Mouse (Mus musculus) neural tube, embryonic 11.5 days (tissue): ENCODE data around the gene 2310034C09Rik. TPM values are rescaled to one million over a fixed set of nuclear protein-coding genes. Genes with fewer than 3 reads are reported as not detected.
"Not testable (repeated sequence)": the region's sequence is repeated elsewhere in the genome, so short reads cannot be mapped to it uniquely, and the experiment has no call there.

Experiments used
- ATAC-seq: fragments of 200-750 bp; cut with Nextera tagmentation; 2 replicates; pipeline ENCODE4 v1.8.0; 2017; ENCODE audit warnings: moderate number of reproducible peaks, mild to moderate bottlenecking, moderate TSS enrichment, moderate library complexity; ENCODE audit not compliant: insufficient read depth, low FRiP score, low TSS enrichment
- DNase-seq: peaks from one replicate; pipeline ENCODE4 v3.0.0-alpha.2; 2015; ENCODE audit warnings: low spot score
- H3K27ac ChIP-seq: fragments of 300-500 bp; sonication (generic); 2 replicates; pipeline ENCODE4 v1.5.1; 2014; ENCODE audit warnings: low read depth, mild to moderate bottlenecking, low read length
- H3K27me3 ChIP-seq: fragments of 300-500 bp; sonication (generic); 2 replicates; pipeline ENCODE4 v1.6.1; 2014; ENCODE audit warnings: mild to moderate bottlenecking, low read length, mixed read lengths; ENCODE audit not compliant: control insufficient read depth, insufficient read depth
- H3K36me3 ChIP-seq: fragments of 300-500 bp; sonication (generic); 2 replicates; pipeline ENCODE4 v1.6.1; 2014; ENCODE audit warnings: mild to moderate bottlenecking, low read length, moderate library complexity, mixed read lengths; ENCODE audit not compliant: control insufficient read depth, insufficient read depth
- H3K4me1 ChIP-seq: fragments of 300-500 bp; sonication (generic); 2 replicates; pipeline ENCODE4 v1.6.1; 2014; ENCODE audit warnings: low read length, mixed read lengths; ENCODE audit not compliant: control insufficient read depth, insufficient read depth
- H3K4me2 ChIP-seq: fragments of 300-500 bp; sonication (generic); 2 replicates; pipeline ENCODE4 v1.6.1; 2014; ENCODE audit warnings: low read depth, mild to moderate bottlenecking, moderate library complexity
- H3K4me3 ChIP-seq: fragments of 300-500 bp; sonication (generic); 2 replicates; pipeline ENCODE4 v1.5.1; 2014; ENCODE audit warnings: low read depth, low read length
- H3K9ac ChIP-seq: fragments of 300-500 bp; sonication (generic); 2 replicates; pipeline ENCODE4 v1.6.1; 2014; ENCODE audit warnings: mild to moderate bottlenecking, low read length
- H3K9me3 ChIP-seq: fragments of 300-500 bp; sonication (generic); 2 replicates; pipeline ENCODE4 v1.6.1; 2016; ENCODE audit warnings: low read length; ENCODE audit not compliant: control insufficient read depth
- WGBS: fragments of 180-500 bp; shearing (Covaris S2); extraction: QIAGEN DNeasy Blood & Tissue Kit; methylation state at CpG from one replicate; pipeline ENCODE4 v1.1.7; 2014; 5-methylcytosine and 5-hydroxymethylcytosine counted together
- polyA plus RNA-seq: library from polyadenylated mRNA; unstranded; fragments of >200 nt; fragmentation: Nextera tagmentation; extraction: Ambion mirVana; gene quantifications from 2 replicates; pipeline ENCODE4 v1.2.1, GENCODE M21; 2014

2310034C09Rik gene
- polyA plus RNA-seq, result not detected in 2 replicates

DNA sequence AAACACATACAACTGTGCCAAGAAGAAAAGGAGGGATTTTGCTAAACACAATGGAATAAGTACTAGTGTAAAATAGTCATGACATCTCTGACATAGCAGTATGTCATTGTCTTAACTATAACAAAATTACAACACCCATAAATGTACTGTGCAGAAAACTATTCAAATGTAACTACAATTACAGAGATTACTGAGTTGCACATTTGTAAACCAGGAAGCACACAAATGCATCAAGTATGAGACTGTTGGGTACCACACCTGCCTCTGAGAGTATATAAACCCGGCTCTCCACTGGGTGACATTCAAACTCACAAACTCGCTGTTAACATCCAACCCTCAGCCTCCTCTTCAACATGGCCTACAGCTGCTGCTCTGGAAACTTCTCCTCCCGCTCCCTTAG, at the start of gene 2310034C09Rik:
2310034C09Rik (plus strand) TSS at position 301 of the 400 bp plus-strand sequence.
- H3K27me3 ChIP-seq, H3K36me3 ChIP-seq, H3K4me3 ChIP-seq, DNase-seq, ATAC-seq, H3K9ac ChIP-seq, H3K4me2 ChIP-seq, H3K9me3 ChIP-seq, H3K27ac ChIP-seq, H3K4me1 ChIP-seq: not testable (repeated sequence)
- 82% methylated on average over 3 of the region's 3 CpGs for WGBS

GRCm38 (mm10) chr16:88710757-88711156, 47.9 kb upstream of the 2310034C09Rik start:
- no peak for DNase-seq
- no peaks in the 10 kb centered on the region for H3K4me1 ChIP-seq
- H3K36me3 ChIP-seq, result no peaks in the 10 kb centered on the region
- ATAC-seq, result no peak
- H3K27ac ChIP-seq, result no peak overlapping the region
- no peaks in the 10 kb centered on the region for H3K9me3 ChIP-seq
- no peak overlapping the region for H3K4me2 ChIP-seq
- 85% methylated on average over 4 of the region's 4 CpGs for WGBS
- no peak overlapping the region for H3K9ac ChIP-seq
- H3K4me3 ChIP-seq, result no peak overlapping the region
- H3K27me3 ChIP-seq, result no peaks in the 10 kb centered on the region

DNA sequence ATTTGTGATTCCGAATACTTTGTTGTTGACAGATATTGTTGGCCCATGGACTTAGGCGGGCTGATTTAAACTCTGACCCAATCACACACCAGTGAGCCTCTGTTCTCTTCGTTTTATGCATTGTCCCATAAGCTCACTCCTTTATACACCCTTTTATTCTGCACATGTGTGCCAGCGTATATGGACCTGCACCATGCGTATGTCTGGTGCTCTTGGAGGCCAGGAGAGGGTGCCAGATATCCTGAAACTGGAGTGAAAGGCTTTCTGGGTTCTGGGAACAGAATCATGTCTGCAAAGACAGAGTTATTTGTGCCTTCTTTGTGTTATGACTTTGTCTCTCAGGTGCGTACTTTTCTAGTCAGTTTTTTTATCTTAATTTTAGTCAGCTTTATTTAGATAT, 47.4 kb upstream of the 2310034C09Rik start:
- no peaks in the 10 kb centered on the region for H3K27me3 ChIP-seq
- H3K9ac ChIP-seq, result no peak overlapping the region
- H3K9me3 ChIP-seq, result no peaks in the 10 kb centered on the region
- no peaks in the 10 kb centered on the region for H3K36me3 ChIP-seq
- DNase-seq (no peak), ATAC-seq (no peak)
- H3K4me2 ChIP-seq, result no peak overlapping the region
- 91% methylated on average over 6 of the region's 6 CpGs for WGBS
- H3K4me3 ChIP-seq, result no peak overlapping the region
- H3K4me1 ChIP-seq, result no peaks in the 10 kb centered on the region
- no peak overlapping the region for H3K27ac ChIP-seq

DNA sequence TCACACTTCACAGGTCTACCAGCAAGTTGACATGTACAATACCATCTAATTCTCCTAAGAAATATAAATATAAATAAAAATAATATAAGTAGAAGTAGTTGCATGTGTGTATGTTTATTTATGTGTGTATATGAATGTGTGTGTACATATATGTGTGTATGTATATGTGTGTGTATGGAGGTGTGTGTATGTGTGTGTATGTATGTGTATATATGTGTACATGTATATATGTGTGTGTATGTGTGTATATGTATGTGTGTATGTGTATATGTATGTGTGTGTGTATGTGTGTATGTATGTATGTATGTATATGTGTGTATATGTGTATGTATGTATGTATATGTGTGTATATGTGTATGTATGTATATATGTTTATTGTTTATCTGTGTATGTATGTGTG, 42.1 kb upstream of the 2310034C09Rik start:
- Histone ChIP-seq H3K4me3 (no peak overlapping the region), H3K4me1 (no peaks in the 10 kb centered on the region), H3K9me3 (no peaks in the 10 kb centered on the region), H3K36me3 (no peaks in the 10 kb centered on the region), H3K27me3 (no peaks in the 10 kb centered on the region), H3K27ac (no peak overlapping the region), H3K4me2 (no peak overlapping the region), H3K9ac (no peak overlapping the region)
- ATAC-seq (no peak), DNase-seq (no peak)

- Histone ChIP-seq H3K36me3 (no peaks in the 10 kb centered on the region), H3K4me3 (no peak overlapping the region), H3K9me3 (no peaks in the 10 kb centered on the region), H3K27me3 (no peaks in the 10 kb centered on the region), H3K4me1 (no peaks in the 10 kb centered on the region), H3K4me2 (no peak overlapping the region), H3K27ac (no peak overlapping the region), H3K9ac (no peak overlapping the region)
- WGBS, result 26% methylated on average over 1 of the region's 1 CpGs
- ATAC-seq (no peak), DNase-seq (no peak)
These were observed 38.6 kb upstream of the 2310034C09Rik start for GRCm38 (mm10) chr16:88720031-88720430.

- no peaks in the 10 kb centered on the region for H3K9me3 ChIP-seq
- WGBS, result 90% methylated on average over 4 of the region's 4 CpGs
- H3K36me3 ChIP-seq, result no peaks in the 10 kb centered on the region
- H3K9ac ChIP-seq, result no peak within 1 kb of the TSS
- DNase-seq (no peak), ATAC-seq (no peak)
- H3K27me3 ChIP-seq, result no peaks in the 10 kb centered on the region
- H3K27ac ChIP-seq, result no peak within 1 kb of the TSS
- H3K4me2 ChIP-seq, result no peak within 1 kb of the TSS
- H3K4me3 ChIP-seq, result no peak within 1 kb of the TSS
- H3K4me1 ChIP-seq, result no peaks in the 10 kb centered on the region
These were observed 29.8 kb upstream of the 2310034C09Rik start, which contains the start of gene Krtap13-1 for GRCm38 (mm10) chr16:88728812-88729275. Krtap13-1 (plus strand) TSS chr16:88728862.

DNA sequence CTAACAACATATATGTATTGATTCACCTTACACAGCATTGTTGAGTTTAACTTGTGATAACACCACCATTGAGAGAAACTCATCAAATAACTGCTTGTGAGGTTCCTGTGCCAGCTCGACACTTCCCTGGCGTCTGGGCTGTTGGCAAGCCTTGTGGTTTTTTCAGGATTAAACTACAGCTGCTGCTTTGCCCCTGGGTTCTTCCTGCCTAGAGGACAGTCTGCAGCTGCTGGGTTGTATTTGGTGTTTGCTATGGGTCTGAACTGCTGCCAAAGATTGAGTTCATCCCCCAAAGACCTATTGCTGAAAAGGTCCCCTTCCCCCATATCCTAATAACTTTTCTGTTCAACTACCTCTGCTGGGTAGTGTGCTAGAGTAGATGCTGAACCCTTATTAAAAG, 23.3 kb upstream of the 2310034C09Rik start:
- no peaks in the 10 kb centered on the region for H3K4me1 ChIP-seq
- no peak overlapping the region for H3K9ac ChIP-seq
- no peak for ATAC-seq
- H3K9me3 ChIP-seq, result no peaks in the 10 kb centered on the region
- no peak overlapping the region for H3K4me3 ChIP-seq
- WGBS, result 77% methylated on average over 2 of the region's 2 CpGs
- H3K4me2 ChIP-seq, result no peak overlapping the region
- no peaks in the 10 kb centered on the region for H3K36me3 ChIP-seq
- no peak overlapping the region for H3K27ac ChIP-seq
- no peaks in the 10 kb centered on the region for H3K27me3 ChIP-seq
- no peak for DNase-seq

DNA sequence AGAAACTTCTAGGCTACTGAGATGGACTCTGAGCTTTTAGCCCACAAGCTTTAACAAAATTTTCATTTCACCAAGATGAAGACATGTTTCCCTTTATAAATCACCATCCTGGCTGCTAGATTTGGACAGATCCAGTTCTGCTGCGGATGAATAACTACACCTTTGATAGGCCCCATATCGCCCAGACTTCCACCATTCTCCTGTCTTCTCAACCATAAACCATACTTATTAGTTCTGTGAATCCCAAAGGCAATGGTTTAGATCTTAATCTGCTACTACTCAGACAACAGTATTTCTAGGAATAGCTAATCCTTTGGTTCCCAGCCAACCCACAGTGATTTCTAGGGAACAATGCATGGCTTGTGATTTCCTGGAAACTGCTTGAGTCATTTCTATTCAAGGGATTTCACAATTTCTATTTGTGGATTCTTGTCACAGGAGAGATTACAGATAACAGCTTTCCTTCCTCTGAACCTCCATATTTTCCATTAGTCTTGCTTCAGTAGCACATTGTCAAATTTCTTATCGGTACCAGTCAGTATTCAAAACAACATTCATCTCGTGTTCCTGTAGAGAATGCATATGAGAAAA, 13.8 kb upstream of the 2310034C09Rik start:
- DNase-seq (no peak), ATAC-seq (no peak)
- H3K27ac ChIP-seq, result no peak overlapping the region
- H3K9ac ChIP-seq, result no peak overlapping the region
- H3K27me3 ChIP-seq, result no peaks in the 10 kb centered on the region
- no peaks in the 10 kb centered on the region for H3K4me1 ChIP-seq
- H3K4me2 ChIP-seq, result no peak overlapping the region
- H3K4me3 ChIP-seq, result no peak overlapping the region
- H3K9me3 ChIP-seq, result no peaks in the 10 kb centered on the region
- no peaks in the 10 kb centered on the region for H3K36me3 ChIP-seq
- WGBS, result 92% methylated on average over 4 of the region's 4 CpGs

- H3K4me1 ChIP-seq, result no peaks in the 10 kb centered on the region
- H3K36me3 ChIP-seq, result no peaks in the 10 kb centered on the region
- no peak overlapping the region for H3K27ac ChIP-seq
- ATAC-seq, result no peak
- no peak overlapping the region for H3K9ac ChIP-seq
- H3K27me3 ChIP-seq, result no peaks in the 10 kb centered on the region
- H3K4me3 ChIP-seq, result no peak overlapping the region
- no peak for DNase-seq
- 77% methylated on average over 4 of the region's 4 CpGs for WGBS
- no peak overlapping the region for H3K4me2 ChIP-seq
- H3K9me3 ChIP-seq, result no peaks in the 10 kb centered on the region
These were observed 10.7 kb upstream of the 2310034C09Rik start for GRCm38 (mm10) chr16:88747943-88748342.
